Mouse (Mus musculus): ENCODE measurements at regions not wholly inside any gene's neighbourhood (a gene's known extent, or its start where the extent isn't known, plus 50 kb on each side); places are given as distances from the start of the nearest gene placed in this dataset.

DNA sequence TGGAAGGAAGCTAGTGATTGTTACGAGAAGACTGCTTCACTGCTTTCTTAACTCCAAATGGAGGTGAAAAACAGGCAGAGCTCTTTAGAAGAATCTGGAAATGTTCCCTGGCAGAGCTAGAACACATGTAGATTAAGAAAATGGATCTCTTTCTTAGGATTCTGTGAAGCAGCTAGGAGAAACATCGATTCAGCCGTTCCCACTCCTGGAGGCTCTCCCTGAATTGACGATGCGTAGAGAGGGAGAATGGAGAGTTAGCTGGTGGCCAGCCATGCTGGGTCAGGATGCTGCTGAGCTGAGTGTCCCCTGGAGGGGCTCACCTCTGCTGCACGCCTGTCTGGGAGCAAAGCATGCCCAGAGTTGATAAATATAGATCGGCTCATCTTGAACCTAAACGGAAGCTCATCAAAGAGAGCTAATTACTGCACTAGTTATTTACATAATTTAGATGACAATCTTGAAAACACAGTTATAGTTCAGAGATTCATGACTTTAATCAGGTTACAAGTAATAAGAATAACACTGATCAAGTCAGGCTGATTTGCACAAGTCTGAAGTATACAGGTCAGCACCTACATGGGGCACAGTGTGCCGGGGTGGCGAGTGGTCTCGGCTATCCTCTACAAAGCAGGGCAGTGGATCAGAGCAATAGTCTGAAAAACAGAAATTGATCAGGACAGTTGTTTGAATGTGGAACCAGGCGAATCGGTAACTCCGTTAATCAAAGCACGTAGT, 273.0 kb downstream of the Rngtt start:
- Histone ChIP-seq H3K4me3 (no peak overlapping the region), H3K27me3 (no peaks in the 10 kb centered on the region), H3K4me1 (peaks cover 25% of the 10 kb centered on the region), H3K9ac (replicated peaks) (no peak overlapping the region), H3K27ac (replicated peaks) (no peak overlapping the region), H3K9me3 (no peaks in the 10 kb centered on the region), H3K4me2 (replicated peaks) (no peak overlapping the region), H3K36me3 (no peaks in the 10 kb centered on the region)
- 79% methylated on average over 15 of the region's 15 CpGs for WGBS
- no peak for ATAC-seq (replicated peaks)

- Histone ChIP-seq H3K27ac (replicated peaks) (no peak overlapping the region), H3K9ac (replicated peaks) (no peak overlapping the region), H3K4me2 (replicated peaks) (no peak overlapping the region), H3K4me1 (peaks cover 28% of the 10 kb centered on the region), H3K9me3 (no peaks in the 10 kb centered on the region), H3K27me3 (no peaks in the 10 kb centered on the region), H3K4me3 (no peak overlapping the region), H3K36me3 (no peaks in the 10 kb centered on the region)
- WGBS = 88% methylated on average over 22 of the region's 22 CpGs
- no peak for ATAC-seq (replicated peaks)
Measured at GRCm38 (mm10) chr4:33583979-33584907, 274.1 kb downstream of the Rngtt start.

GRCm38 (mm10) chr4:33585821-33586220, 275.7 kb downstream of the Rngtt start:
- Histone ChIP-seq H3K27me3 (no peaks in the 10 kb centered on the region), H3K9ac (replicated peaks) (no peak overlapping the region), H3K4me2 (replicated peaks) (no peak overlapping the region), H3K27ac (replicated peaks) (0 out of 2 replicates have a peak overlapping the region, but pooled peaks have one; percentile 46), H3K4me3 (no peak overlapping the region), H3K4me1 (peaks cover 33% of the 10 kb centered on the region), H3K36me3 (no peaks in the 10 kb centered on the region), H3K9me3 (no peaks in the 10 kb centered on the region)
- WGBS = 88% methylated on average over 6 of the region's 6 CpGs
- ATAC-seq (replicated peaks) = no peak

GRCm38 (mm10) chr4:33586290-33586614, 276.1 kb downstream of the Rngtt start:
- no peaks in the 10 kb centered on the region for H3K9me3 ChIP-seq
- no peaks in the 10 kb centered on the region for H3K36me3 ChIP-seq
- peak; percentile 49 for ATAC-seq (replicated peaks)
- no peak overlapping the region; the same call in 1 of the 2 replicates for H3K9ac ChIP-seq (replicated peaks)
- peak overlapping the region; percentile 46 for H3K27ac ChIP-seq (replicated peaks)
- peaks cover 33% of the 10 kb centered on the region for H3K4me1 ChIP-seq
- H3K4me2 ChIP-seq (replicated peaks) = peak overlapping the region; percentile 36
- H3K27me3 ChIP-seq = no peaks in the 10 kb centered on the region
- H3K4me3 ChIP-seq = no peak overlapping the region
- WGBS = 34% methylated on average over 4 of the region's 4 CpGs

GRCm38 (mm10) chr4:33586615-33587451, 276.7 kb downstream of the Rngtt start:
- 8% methylated on average over 15 of the region's 15 CpGs for WGBS
- H3K27me3 ChIP-seq = no peaks in the 10 kb centered on the region
- peak overlapping the region; percentile 46 for H3K27ac ChIP-seq (replicated peaks)
- ATAC-seq (replicated peaks) = peak; percentile 81
- H3K9ac ChIP-seq (replicated peaks) = no peak overlapping the region; the same call in 1 of the 2 replicates
- peak overlapping the region; percentile 19 for H3K4me3 ChIP-seq
- H3K4me2 ChIP-seq (replicated peaks) = peak overlapping the region; percentile 36
- no peaks in the 10 kb centered on the region for H3K36me3 ChIP-seq
- no peaks in the 10 kb centered on the region for H3K9me3 ChIP-seq
- H3K4me1 ChIP-seq = peaks cover 33% of the 10 kb centered on the region

DNA sequence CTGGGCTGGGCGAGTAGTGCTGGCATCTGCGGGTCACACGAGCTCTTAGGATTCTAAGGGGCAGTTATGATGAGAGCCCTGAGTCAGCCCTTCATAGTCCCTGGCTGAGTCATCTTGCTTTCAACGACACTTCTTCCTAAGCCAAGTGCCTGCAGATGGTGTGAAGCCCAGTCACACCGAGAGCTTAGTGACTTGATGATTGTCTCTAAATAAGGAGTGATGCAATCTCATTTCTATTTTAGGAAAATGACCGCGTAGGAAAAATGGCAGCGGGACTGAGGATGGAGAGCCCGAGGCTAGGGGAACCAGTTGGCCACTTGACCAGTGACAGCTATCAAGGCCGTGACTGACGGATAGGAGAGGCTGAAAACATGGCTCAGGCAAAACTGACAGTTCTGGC, 277.6 kb downstream of the Rngtt start:
- 70% methylated on average over 11 of the region's 11 CpGs for WGBS
- Histone ChIP-seq H3K27me3 (no peaks in the 10 kb centered on the region), H3K4me3 (no peak overlapping the region), H3K9ac (replicated peaks) (no peak overlapping the region), H3K9me3 (0 out of 2 replicates have a peak, but pooled peaks cover 4% of the 10 kb centered on the region), H3K27ac (replicated peaks) (no peak overlapping the region), H3K4me2 (replicated peaks) (no peak overlapping the region), H3K36me3 (no peaks in the 10 kb centered on the region), H3K4me1 (peaks cover 33% of the 10 kb centered on the region)
- peak; percentile 30; the same call in 1 of the 2 replicates for ATAC-seq (replicated peaks)

DNA sequence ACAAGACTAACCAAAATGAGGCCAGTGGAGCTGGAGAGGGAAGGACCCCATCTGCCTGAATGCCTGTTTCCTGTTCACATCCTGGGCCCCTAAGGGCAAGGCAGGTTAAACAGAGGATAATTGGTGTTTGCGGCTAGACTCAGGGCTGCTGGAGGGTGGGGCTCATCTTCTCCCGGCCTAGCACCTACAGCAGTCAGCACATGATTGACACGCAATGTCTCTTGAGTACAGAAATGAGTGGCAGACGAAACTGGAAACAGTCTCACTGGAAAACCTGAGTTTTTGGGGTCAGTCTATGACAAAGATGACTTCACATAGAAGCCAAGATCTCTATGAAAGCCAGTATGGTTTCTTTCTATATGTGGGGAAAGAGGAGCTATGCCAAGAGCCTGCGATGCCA, 278.0 kb downstream of the Rngtt start:
- H3K4me1 ChIP-seq = peaks cover 32% of the 10 kb centered on the region
- ATAC-seq (replicated peaks) = no peak
- no peaks in the 10 kb centered on the region for H3K27me3 ChIP-seq
- no peaks in the 10 kb centered on the region for H3K36me3 ChIP-seq
- H3K4me3 ChIP-seq = no peak overlapping the region
- WGBS = 86% methylated on average over 5 of the region's 5 CpGs
- no peak overlapping the region for H3K27ac ChIP-seq (replicated peaks)
- no peak overlapping the region for H3K4me2 ChIP-seq (replicated peaks)
- H3K9me3 ChIP-seq = 0 out of 2 replicates have a peak, but pooled peaks cover 4% of the 10 kb centered on the region
- H3K9ac ChIP-seq (replicated peaks) = no peak overlapping the region

- Histone ChIP-seq H3K27ac (replicated peaks) (no peak overlapping the region), H3K27me3 (no peaks in the 10 kb centered on the region), H3K4me2 (replicated peaks) (no peak overlapping the region), H3K36me3 (no peaks in the 10 kb centered on the region), H3K4me3 (no peak overlapping the region), H3K9ac (replicated peaks) (no peak overlapping the region), H3K9me3 (0 out of 2 replicates have a peak, but pooled peaks cover 4% of the 10 kb centered on the region), H3K4me1 (peaks cover 28% of the 10 kb centered on the region)
- ATAC-seq (replicated peaks) = peak; percentile 21; the same call in 1 of the 2 replicates
- 3% methylated on average over 8 of the region's 8 CpGs for WGBS
Measured at GRCm38 (mm10) chr4:33589207-33589606, 279.1 kb downstream of the Rngtt start.

DNA sequence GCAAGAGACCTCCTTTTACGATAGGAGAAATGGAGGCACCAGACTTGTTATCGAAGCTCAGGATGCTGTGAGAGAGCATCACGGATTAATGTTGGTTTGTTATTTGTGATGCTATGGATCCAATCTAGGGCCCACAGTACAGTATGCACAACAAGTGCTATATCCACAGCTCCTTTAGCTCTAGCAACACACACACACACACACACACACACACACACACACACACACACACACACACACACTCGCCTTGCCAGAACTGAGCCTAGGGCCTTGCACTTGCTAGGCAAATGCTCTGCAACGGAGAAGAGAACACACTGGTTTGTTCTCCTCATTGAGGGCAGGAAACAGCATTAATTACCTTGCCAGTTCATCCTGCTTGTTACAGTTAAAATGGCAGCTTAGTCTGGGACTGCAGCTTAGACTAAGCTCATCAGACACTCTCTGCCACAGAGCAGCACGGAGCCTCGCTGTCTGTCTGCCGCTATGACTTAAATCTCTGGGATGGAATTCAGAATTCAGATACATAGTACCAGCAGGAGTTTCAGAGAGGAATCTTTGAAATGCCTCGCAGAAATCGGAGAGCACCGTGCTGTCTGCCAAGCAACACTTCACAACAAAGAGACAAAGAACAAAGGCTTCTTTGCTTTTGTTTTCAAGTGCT, 285.0 kb downstream of the Rngtt start:
- H3K4me2 ChIP-seq (replicated peaks) = no peak overlapping the region
- no peaks in the 10 kb centered on the region for H3K27me3 ChIP-seq
- peak; percentile 67 for ATAC-seq (replicated peaks)

DNA sequence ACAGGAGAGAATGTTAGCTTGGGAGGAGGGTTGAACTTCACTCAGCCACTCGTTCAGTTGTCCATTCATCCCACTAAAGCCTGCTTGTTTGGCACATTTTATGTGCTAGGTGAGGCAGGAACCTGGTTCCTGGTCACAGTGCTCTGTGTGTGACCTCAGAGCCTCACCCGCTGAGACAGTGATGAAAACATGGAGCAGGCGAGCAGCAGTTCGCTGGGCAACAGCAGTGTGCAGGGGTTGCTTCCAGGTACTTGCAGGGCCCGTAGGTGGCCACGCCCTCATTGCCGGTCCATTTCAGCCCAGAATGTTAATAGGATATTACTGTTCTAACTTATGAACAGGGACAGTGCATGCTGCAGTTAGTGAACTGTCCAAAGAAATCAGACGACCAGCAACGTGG, 285.7 kb downstream of the Rngtt start:
- Histone ChIP-seq H3K4me1 (peaks cover 11% of the 10 kb centered on the region), H3K27me3 (no peaks in the 10 kb centered on the region), H3K4me2 (replicated peaks) (no peak overlapping the region), H3K27ac (replicated peaks) (peak overlapping the region; percentile 72), H3K9me3 (0 out of 2 replicates have a peak, but pooled peaks cover 4% of the 10 kb centered on the region), H3K36me3 (no peaks in the 10 kb centered on the region), H3K9ac (replicated peaks) (no peak overlapping the region), H3K4me3 (no peak overlapping the region)
- ATAC-seq (replicated peaks) = peak; percentile 27; the same call in 1 of the 2 replicates
- WGBS = 71% methylated on average over 9 of the region's 9 CpGs

More for the DNA sequence above, 285.0 kb downstream of the Rngtt start:
- H3K9me3 ChIP-seq = 0 out of 2 replicates have a peak, but pooled peaks cover 4% of the 10 kb centered on the region
- H3K36me3 ChIP-seq = no peaks in the 10 kb centered on the region
- peaks cover 9% of the 10 kb centered on the region for H3K4me1 ChIP-seq
- WGBS = 32% methylated on average over 11 of the region's 11 CpGs
- H3K4me3 ChIP-seq = no peak overlapping the region
- no peak overlapping the region for H3K9ac ChIP-seq (replicated peaks)
- H3K27ac ChIP-seq (replicated peaks) = peak overlapping the region; percentile 72

- H3K9me3 ChIP-seq = no peaks in the 10 kb centered on the region
- no peaks in the 10 kb centered on the region for H3K36me3 ChIP-seq
- H3K4me3 ChIP-seq = no peak overlapping the region
- ATAC-seq (replicated peaks) = no peak
- H3K27me3 ChIP-seq = no peaks in the 10 kb centered on the region
- H3K27ac ChIP-seq (replicated peaks) = no peak overlapping the region
- 43% methylated on average over 1 of the region's 1 CpGs for WGBS
- H3K4me2 ChIP-seq (replicated peaks) = no peak overlapping the region
- no peak overlapping the region for H3K9ac ChIP-seq (replicated peaks)
- peaks cover 14% of the 10 kb centered on the region for H3K4me1 ChIP-seq
Measured at GRCm38 (mm10) chr4:33599966-33600365, 289.9 kb downstream of the Rngtt start.
